Mouse (Mus musculus) MEL (cell line): Measurements from ENCODE around the gene Rnase13. TPM values are rescaled to one million over a fixed set of nuclear protein-coding genes. Genes with fewer than 3 reads are reported as not detected.
"Not testable (repeated sequence)": the region's sequence is repeated elsewhere in the genome, so short reads cannot be mapped to it uniquely, and the experiment has no call there.

ENCODE experiments used
- DNase-seq: peaks from one replicate; pipeline ENCODE4 v3.0.0; 2011; ENCODE audit warnings: low read depth, low spot score
- H3K27ac ChIP-seq: 2 replicates; pipeline ENCODE4 v1.5.1; 2012; ENCODE audit warnings: low read depth, mild to moderate bottlenecking, control low read depth, low read length, moderate library complexity; ENCODE audit not compliant: control insufficient read depth
- H3K27me3 ChIP-seq, 2 experiments: fragments of 150-350 bp in 1 of 2; sonication (generic) in 1 of 2; 2 replicates each; pipeline ENCODE4 v1.6.1; 2012; ENCODE audit warnings: low read length in 2 of 2, mild to moderate bottlenecking in 2 of 2, improper control_type of control experiment in 1 of 2, moderate library complexity in 1 of 2; ENCODE audit not compliant: insufficient read depth in 2 of 2, control insufficient read depth in 1 of 2
- H3K36me3 ChIP-seq, 2 experiments: 2 replicates each; pipeline ENCODE4 v1.6.1; 2012 to 2014; ENCODE audit warnings: low read length in 2 of 2, improper control_type of control experiment in 1 of 2, inconsistent platforms in 1 of 2, mild to moderate bottlenecking in 1 of 2; ENCODE audit not compliant: insufficient read depth in 2 of 2, control insufficient read depth in 1 of 2
- H3K4me1 ChIP-seq, 2 experiments: fragments of 150-350 bp in 1 of 2; sonication (generic) in 1 of 2; 2 replicates each; pipeline ENCODE4 v1.6.1; 2012; ENCODE audit warnings: low read length in 2 of 2, improper control_type of control experiment in 1 of 2, mild to moderate bottlenecking in 1 of 2; ENCODE audit not compliant: insufficient read depth in 2 of 2, control insufficient read depth in 1 of 2
- H3K4me3 ChIP-seq, 2 experiments: fragments of 150-350 bp in 1 of 2; sonication (generic) in 1 of 2; 2 replicates each; pipeline ENCODE4 v1.5.1; 2012; ENCODE audit warnings: low read depth in 2 of 2, low read length in 2 of 2, mild to moderate bottlenecking in 2 of 2, moderate library complexity in 2 of 2, control low read depth in 1 of 2, improper control_type of control experiment in 1 of 2; ENCODE audit not compliant: control insufficient read depth in 1 of 2, insufficient read depth in 1 of 2
- H3K79me2 ChIP-seq: 2 replicates; pipeline ENCODE4 v1.6.1; 2012; ENCODE audit warnings: mild to moderate bottlenecking, low read length, moderate library complexity; ENCODE audit not compliant: control insufficient read depth, poor library complexity, insufficient read depth
- H3K9ac ChIP-seq: 2 replicates; pipeline ENCODE4 v1.6.1; 2012; ENCODE audit warnings: low read depth, mild to moderate bottlenecking, control low read depth, low read length, moderate library complexity; ENCODE audit not compliant: control insufficient read depth, poor library complexity, severe bottlenecking
- H3K9me3 ChIP-seq: fragments of 150-350 bp; sonication (generic); replicated peaks from 2 replicates; pipeline ENCODE4 v1.6.1; 2012; ENCODE audit warnings: mild to moderate bottlenecking, low read length, improper control_type of control experiment, moderate library complexity; ENCODE audit not compliant: insufficient read depth
- BHLHE40 ChIP-seq: IDR thresholded peaks from 2 replicates; pipeline ENCODE4 v1.6.1; 2012; ENCODE audit warnings: low read depth, mild to moderate bottlenecking, inconsistent platforms, low read length, improper control_type of control experiment, borderline replicate concordance
- E2F4 ChIP-seq: IDR thresholded peaks from 2 replicates; pipeline ENCODE4 v1.6.1; 2011; ENCODE audit warnings: low read depth, low read length, improper control_type of control experiment, borderline replicate concordance
- ELF1 ChIP-seq: IDR thresholded peaks from 2 replicates; pipeline ENCODE4 v1.6.1; 2014; ENCODE audit warnings: low read depth, mild to moderate bottlenecking, inconsistent platforms, low read length, improper control_type of control experiment, moderate library complexity
- GABPA ChIP-seq: IDR thresholded peaks from 2 replicates; pipeline ENCODE4 v1.6.1; 2012; ENCODE audit warnings: low read depth, mild to moderate bottlenecking, inconsistent platforms, low read length, improper control_type of control experiment, moderate library complexity
- JUND ChIP-seq: IDR thresholded peaks from 2 replicates; pipeline ENCODE4 v1.6.1; 2011; ENCODE audit warnings: low read depth, mild to moderate bottlenecking, improper control_type of control experiment, low read length
- MAFK ChIP-seq: IDR thresholded peaks from 2 replicates; pipeline ENCODE4 v1.6.1; 2011; ENCODE audit warnings: low read depth, mild to moderate bottlenecking, low read length, improper control_type of control experiment, borderline replicate concordance
- MAX ChIP-seq: IDR thresholded peaks from 2 replicates; pipeline ENCODE4 v1.6.1; 2011; ENCODE audit warnings: low read length, improper control_type of control experiment
- USF1 ChIP-seq: IDR thresholded peaks from 2 replicates; pipeline ENCODE4 v1.6.1; 2014; ENCODE audit warnings: low read depth, mild to moderate bottlenecking, inconsistent platforms, low read length, improper control_type of control experiment, moderate library complexity
- ZC3H11A ChIP-seq: IDR thresholded peaks from 2 replicates; pipeline ENCODE4 v1.6.1; 2012; ENCODE audit warnings: low read depth, mild to moderate bottlenecking, inconsistent platforms, low read length, improper control_type of control experiment
- ZKSCAN1 ChIP-seq: IDR thresholded peaks from 2 replicates; pipeline ENCODE4 v1.6.1; 2012; ENCODE audit warnings: low read depth, mild to moderate bottlenecking, inconsistent platforms, low read length, improper control_type of control experiment, moderate library complexity
- ZNF384 ChIP-seq: IDR thresholded peaks from 2 replicates; pipeline ENCODE4 v1.6.1; 2012; ENCODE audit warnings: low read depth, mild to moderate bottlenecking, inconsistent platforms, low read length, improper control_type of control experiment
- polyA plus RNA-seq, 2 experiments: library from polyadenylated mRNA; stranded (reverse) in 1 of 2; unstranded in 1 of 2; fragments of >175 nt in 1 of 2; fragments of >200 nt in 1 of 2; gene quantifications; 2 replicates each; pipeline versions ENCODE4 v1.2.1 to v1.2.4; 2012; ENCODE audit warnings: low replicate concordance in 2 of 2, low read depth in 1 of 2; ENCODE audit not compliant: insufficient read length in 2 of 2, insufficient read depth in 1 of 2, missing spikeins in 1 of 2
- total RNA-seq: library from RNA; depleted of rRNA; stranded (reverse); fragments of 300-350 nt; gene quantifications from 2 replicates; pipeline ENCODE4 v1.2.3, GENCODE M21; 2012

The Rnase13 gene
- total and polyA plus RNA-seq, 3 experiments: not detected

DNA sequence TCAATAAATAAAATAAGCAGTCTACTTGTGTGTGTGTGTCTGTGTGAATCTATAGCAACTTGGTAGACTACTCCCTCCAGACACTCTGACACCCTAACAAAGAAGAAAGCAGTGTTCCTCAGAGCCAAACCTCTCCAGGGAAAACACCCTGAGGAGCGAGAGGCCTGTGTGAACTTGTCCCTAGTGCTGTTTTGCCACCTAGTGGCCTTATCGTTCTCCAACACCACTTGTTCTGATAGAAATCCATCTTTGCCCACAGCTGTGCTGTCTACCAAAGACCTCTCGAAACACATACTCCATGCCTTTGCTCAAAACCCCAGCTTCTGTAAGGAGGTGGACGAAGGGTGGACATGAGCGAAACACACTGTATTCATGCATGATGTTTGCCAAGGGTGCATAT lies 8.3 kb upstream of the Rnase13 start (continued):
- no peak for TF ChIP-seq BHLHE40
- TF ChIP-seq MAFK: no peak
- no peak for TF ChIP-seq GABPA
- peak; percentile 42; the same call in 1 of the 2 replicates for TF ChIP-seq ZNF384
- TF ChIP-seq ZC3H11A: peak; percentile 39; the same call in 1 of the 2 replicates
- no peak for TF ChIP-seq JUND

- Histone ChIP-seq H3K79me2 (no peaks in the 10 kb centered on the region), H3K27ac (no peak overlapping the region), H3K4me3 (peak overlapping the region; percentile 47 to 49), H3K36me3 (no peaks in the 10 kb centered on the region), H3K27me3 (no peaks in the 10 kb centered on the region), H3K4me1 (no peaks in the 10 kb centered on the region), H3K9ac (peak overlapping the region; percentile 9; the same call in 1 of the 2 replicates), H3K9me3 (no peaks in the 10 kb centered on the region)
- peak; percentile 23 for DNase-seq
- TF ChIP-seq ZKSCAN1 (peak; percentile 46; the same call in 1 of the 2 replicates), E2F4 (no peak)
Observed at GRCm38 (mm10) chr14:51929968-51930367, 7.4 kb upstream of the Rnase13 start.

GRCm38 (mm10) chr14:51929309-51929943 lies 6.9 kb upstream of the Rnase13 start:
- no peak overlapping the region for H3K27ac ChIP-seq
- H3K79me2 ChIP-seq: no peaks in the 10 kb centered on the region
- H3K4me1 ChIP-seq: no peaks in the 10 kb centered on the region
- H3K9ac ChIP-seq: no peak overlapping the region
- H3K27me3 ChIP-seq: no peaks in the 10 kb centered on the region
- DNase-seq: no peak
- TF ChIP-seq ELF1 (no peak), USF1 (no peak), MAX (no peak)
- H3K36me3 ChIP-seq: no peaks in the 10 kb centered on the region
- no peaks in the 10 kb centered on the region for H3K9me3 ChIP-seq
- peak overlapping the region in 1 of 2 experiments; percentile 49; a peak in 3 of 4 replicates for H3K4me3 ChIP-seq

DNA sequence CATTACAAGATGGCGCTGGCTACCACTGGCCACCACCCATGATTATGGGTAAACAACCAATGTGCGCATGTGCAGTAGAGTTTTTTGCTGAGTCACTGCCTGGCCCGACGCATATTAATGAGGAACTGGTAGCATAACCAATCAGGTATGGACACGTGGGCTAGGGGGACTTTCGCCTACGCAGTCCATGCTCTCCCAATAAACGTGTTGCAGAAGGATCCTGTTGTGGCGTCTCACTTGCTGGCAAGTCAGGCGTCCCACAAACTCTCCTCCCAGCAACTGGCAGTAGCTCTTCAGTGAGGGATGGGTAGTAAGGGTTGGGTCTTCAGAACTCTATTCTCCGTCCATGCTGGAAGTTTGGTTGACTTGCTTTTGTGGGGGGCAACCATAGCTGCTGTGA lies 4.4 kb upstream of the Rnase13 start:
- H3K4me3 ChIP-seq, H3K9me3 ChIP-seq, H3K79me2 ChIP-seq, H3K27ac ChIP-seq, H3K9ac ChIP-seq, H3K36me3 ChIP-seq, H3K4me1 ChIP-seq, H3K27me3 ChIP-seq, DNase-seq: not testable (repeated sequence)
